8 mouse cellular contexts compared by ENCODE assay signal in the genomic region with DNA sequence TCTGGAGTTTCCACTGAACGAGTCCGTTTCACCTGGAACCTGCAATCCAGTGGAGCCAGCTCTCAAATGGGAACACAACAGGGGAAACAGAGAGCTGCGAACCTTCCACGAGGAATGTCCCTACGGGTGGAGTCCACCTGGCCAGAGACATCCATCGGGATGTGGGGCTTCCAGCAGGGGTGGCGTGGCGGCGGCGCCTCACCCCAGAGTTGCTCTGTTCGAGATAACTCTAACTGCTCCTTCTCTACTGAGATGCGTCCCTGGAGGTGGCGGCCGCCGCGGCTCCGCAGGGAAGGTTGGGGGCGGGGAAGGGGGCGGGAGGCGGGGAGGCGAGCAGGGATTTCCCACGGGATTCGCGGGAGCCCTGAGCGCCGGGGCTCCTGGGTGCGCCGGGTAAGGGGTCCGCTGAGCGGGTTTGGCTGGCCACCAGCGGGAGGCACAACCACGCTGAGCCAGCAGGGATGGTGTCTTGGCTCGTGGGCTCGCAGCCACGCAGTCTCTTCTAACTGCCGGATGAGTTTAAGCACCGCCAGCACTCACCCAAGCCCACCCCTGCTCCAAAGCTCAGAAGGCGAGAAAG. TPM values are rescaled to one million over a fixed set of nuclear protein-coding genes. Genes with fewer than 3 reads are reported as not detected.
DNase-seq lines count a peak whose midpoint lies in the region; ATAC-seq and TF ChIP-seq lines count a peak whose summit lies in the region.

No protein-coding gene starts in this region.

- no peak for ATAC-seq in intestine, postnatal 0 days

- DNase-seq in embryo, embryonic 10 days (ENCODE audit: low spot score): peak; percentile 16
- DNase-seq in embryo, embryonic 9.5 days (ENCODE audit: extremely low spot score): no peak
- peak; percentile 53 for DNase-seq in testis, postnatal 10 days (ENCODE audit: low spot score)
- DNase-seq in testis, postnatal 14 days (ENCODE audit: low spot score): no peak
- DNase-seq in c-Kit-positive CD71-positive TER-119-positive erythroid progenitor cells, embryonic 14.5 days (ENCODE audit: low spot score): no peak
- no peak for DNase-seq in layer of hippocampus, adult 9-10 months (ENCODE audit: low spot score)

- no peak for TF ChIP-seq CTCF in intestine, postnatal 0 days (IDR thresholded peaks at IDR 0.05; ENCODE audit: low read depth)
- no peak for TF ChIP-seq CTCF in olfactory bulb, adult 2 months (IDR thresholded peaks at IDR 0.05; ENCODE audit: insufficient read depth, low read depth, low read length)

- H3K9me3 ChIP-seq in intestine, postnatal 0 days (ENCODE audit: control insufficient read depth): no peaks in the 10 kb centered on the region

- under 1% methylated on average over 34 of the region's 38 CpGs for WGBS in intestine, postnatal 0 days
- under 1% methylated on average over 36 of the region's 38 CpGs for WGBS in olfactory bulb, adult 2 months

- H3K4me3 ChIP-seq in intestine, postnatal 0 days (ENCODE audit: low read depth, low read length): peak overlapping the region; percentile 49
- peak overlapping the region; percentile 59 for H3K4me3 ChIP-seq in olfactory bulb, adult 2 months (ENCODE audit: insufficient read depth, low read depth, low read length)

- no peaks in the 10 kb centered on the region for H3K4me1 ChIP-seq in intestine, postnatal 0 days (replicated peaks; ENCODE audit: control insufficient read depth, insufficient read depth, low read length)
- peaks cover 25% of the 10 kb centered on the region for H3K4me1 ChIP-seq in olfactory bulb, adult 2 months (ENCODE audit: control insufficient read depth, insufficient read depth, low read length)

- H3K27ac ChIP-seq in intestine, postnatal 0 days (ENCODE audit: low read depth, low read length): no peak overlapping the region
- H3K27ac ChIP-seq in olfactory bulb, adult 2 months (ENCODE audit: insufficient read depth, low read depth, low read length): no peak overlapping the region

- peaks cover 41% of the 10 kb centered on the region for H3K27me3 ChIP-seq in intestine, postnatal 0 days (replicated peaks; ENCODE audit: control insufficient read depth, insufficient read depth, low read length)

- peak overlapping the region; percentile 76 for H3K4me2 ChIP-seq in intestine, postnatal 0 days (replicated peaks; ENCODE audit: low read depth)

- TF ChIP-seq POLR2A in olfactory bulb, adult 2 months (IDR thresholded peaks at IDR 0.05; ENCODE audit: insufficient read depth, low read depth, low read length): no peak; the same call in 1 of the 2 replicates

- no peaks in the 10 kb centered on the region for H3K36me3 ChIP-seq in intestine, postnatal 0 days (ENCODE audit: control insufficient read depth, insufficient read depth)

- no peak overlapping the region for H3K9ac ChIP-seq in intestine, postnatal 0 days (ENCODE audit: low read depth, low read length)

RNA-seq across cellular contexts. Expression of gene Ephb1, which starts 1.3 kb away (rescaled TPM):
- 1.3 and 1.4 TPM in 2 replicates for polyA plus RNA-seq in intestine, postnatal 0 days (2015; fragmentation: Nextera tagmentation; extraction: Ambion mirVana)
- not detected in 2 replicates for polyA plus RNA-seq in olfactory bulb, adult 2 months (2012; ENCODE audit: insufficient read depth, insufficient read length, low replicate concordance, missing spikeins)

Comparison
In these comparisons a context has a peak if more than half of its experiments do, and no peak if none do; other contexts are left out.
1. DNase-seq: peak in embryo, embryonic 10 days (single experiment) and testis, postnatal 10 days (single experiment); none in embryo, embryonic 9.5 days (single experiment), testis, postnatal 14 days (single experiment), c-Kit-positive CD71-positive TER-119-positive erythroid progenitor cells, embryonic 14.5 days (single experiment) and layer of hippocampus, adult 9-10 months (single experiment).